Mouse (Mus musculus) midbrain, embryonic 15.5 days (tissue): ENCODE measurements around the gene Ankrd16. TPM values are rescaled to one million over a fixed set of nuclear protein-coding genes. Genes with fewer than 3 reads are reported as not detected.
A peak's percentile ranks its signal among the peaks of the same experiment; 100 is the strongest.

Source experiments
- ATAC-seq: fragments of 200-750 bp; cut with Nextera tagmentation; replicated peaks from 2 replicates; pipeline ENCODE4 v1.8.0; 2017; ENCODE audit warnings: moderate TSS enrichment
- H3K27ac ChIP-seq: fragments of 300-500 bp; sonication (generic); 2 replicates; pipeline ENCODE4 v1.5.1; 2015; ENCODE audit warnings: mild to moderate bottlenecking, inconsistent platforms
- H3K27me3 ChIP-seq: fragments of 300-500 bp; sonication (generic); replicated peaks from 2 replicates; pipeline ENCODE4 v1.6.1; 2015; ENCODE audit warnings: inconsistent platforms
- H3K36me3 ChIP-seq: fragments of 300-500 bp; sonication (generic); replicated peaks from 2 replicates; pipeline ENCODE4 v1.6.1; 2015; ENCODE audit warnings: inconsistent platforms
- H3K4me1 ChIP-seq: fragments of 300-500 bp; sonication (generic); 2 replicates; pipeline ENCODE4 v1.6.1; 2015; ENCODE audit warnings: inconsistent platforms
- H3K4me2 ChIP-seq: fragments of 300-500 bp; sonication (generic); 2 replicates; pipeline ENCODE4 v1.6.1; 2015; ENCODE audit warnings: inconsistent platforms, mild to moderate bottlenecking, moderate library complexity
- H3K4me3 ChIP-seq: fragments of 300-500 bp; sonication (generic); 2 replicates; pipeline ENCODE4 v1.5.1; 2015; ENCODE audit warnings: mild to moderate bottlenecking, inconsistent platforms
- H3K9ac ChIP-seq: fragments of 300-500 bp; sonication (generic); 2 replicates; pipeline ENCODE4 v1.6.1; 2015; ENCODE audit warnings: mild to moderate bottlenecking, inconsistent platforms
- H3K9me3 ChIP-seq: fragments of 300-500 bp; sonication (generic); 2 replicates; pipeline ENCODE4 v1.6.1; 2016; ENCODE audit warnings: inconsistent platforms
- WGBS: fragments of 180-500 bp; shearing (Covaris S2); methylation state at CpG from one replicate; pipeline ENCODE4 v1.1.7; 2015; ENCODE audit warnings: mixed read lengths; 5-methylcytosine and 5-hydroxymethylcytosine counted together
- polyA plus RNA-seq: library from polyadenylated mRNA; unstranded; fragments of >200 nt; fragmentation: Nextera tagmentation; extraction: Ambion mirVana; gene quantifications from 2 replicates; pipeline ENCODE4 v1.2.1, GENCODE M21; 2015

The Ankrd16 gene
- 49.3 and 55.4 TPM in 2 replicates for polyA plus RNA-seq

DNA sequence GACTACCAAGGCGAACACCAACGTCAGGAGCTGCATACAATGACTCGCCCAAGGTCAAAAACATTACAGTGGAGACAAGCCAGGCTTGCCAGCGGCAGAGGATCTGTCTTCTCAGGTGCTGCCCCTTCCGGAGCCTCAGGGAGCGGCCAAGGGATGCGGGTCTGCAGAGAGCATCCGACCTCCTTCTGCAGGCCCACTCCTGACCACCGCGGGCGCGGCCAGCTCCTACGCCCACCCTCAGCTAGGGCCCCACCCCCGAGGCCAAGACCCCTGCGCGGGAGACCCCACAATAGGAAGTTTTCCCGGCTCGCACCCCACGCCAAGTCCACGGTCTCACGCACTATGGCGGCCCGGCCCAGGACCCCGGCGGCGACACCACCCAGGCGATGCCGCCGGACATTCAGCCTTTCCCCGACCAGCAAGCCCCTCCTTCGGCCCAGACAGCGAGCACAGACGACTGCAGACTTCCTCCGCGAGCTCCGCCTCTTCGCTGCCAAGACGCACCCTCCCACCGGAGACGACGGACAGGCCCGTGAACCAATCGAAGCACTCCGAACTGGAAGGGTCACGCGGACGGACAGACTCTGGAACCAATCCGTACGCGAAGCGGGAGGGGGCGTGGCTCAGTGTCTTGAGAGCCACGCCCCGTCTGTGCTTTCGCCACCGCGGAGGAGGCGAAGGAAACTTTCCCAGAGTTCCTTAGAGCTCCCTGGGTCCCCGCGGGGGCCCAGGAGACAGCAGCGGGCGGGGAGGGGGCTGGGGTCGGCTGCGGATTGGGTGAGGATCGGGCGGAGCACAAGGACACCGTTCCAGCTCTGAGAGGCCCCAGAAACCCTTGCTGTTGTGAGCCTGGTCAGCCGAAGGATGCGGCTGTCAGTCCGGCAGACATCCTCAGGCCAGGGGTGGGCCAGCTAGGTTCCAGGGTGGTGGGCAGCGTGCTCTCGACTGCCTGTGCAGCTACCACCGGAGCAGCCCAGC lies at the start of gene Ankrd16, which contains the start of gene Fbh1:
Gene Ankrd16 (plus strand): TSS at position 786 of the 978 bp plus-strand sequence.
Gene Fbh1 (minus strand): TSS at position 492 of the 978 bp plus-strand sequence.
- Histone ChIP-seq H3K27ac (peak within 1 kb of the TSS; percentile 96), H3K9ac (peak within 1 kb of the TSS; percentile 81), H3K9me3 (no peaks in the 10 kb centered on the region), H3K4me1 (peaks cover 51% of the 10 kb centered on the region), H3K27me3 (no peaks in the 10 kb centered on the region), H3K4me3 (peak within 1 kb of the TSS; percentile 92), H3K36me3 (peaks cover 18% of the 10 kb centered on the region), H3K4me2 (peak within 1 kb of the TSS; percentile 87)
- WGBS = under 1% methylated on average over 72 of the region's 73 CpGs
- ATAC-seq = peak; percentile 97

DNA sequence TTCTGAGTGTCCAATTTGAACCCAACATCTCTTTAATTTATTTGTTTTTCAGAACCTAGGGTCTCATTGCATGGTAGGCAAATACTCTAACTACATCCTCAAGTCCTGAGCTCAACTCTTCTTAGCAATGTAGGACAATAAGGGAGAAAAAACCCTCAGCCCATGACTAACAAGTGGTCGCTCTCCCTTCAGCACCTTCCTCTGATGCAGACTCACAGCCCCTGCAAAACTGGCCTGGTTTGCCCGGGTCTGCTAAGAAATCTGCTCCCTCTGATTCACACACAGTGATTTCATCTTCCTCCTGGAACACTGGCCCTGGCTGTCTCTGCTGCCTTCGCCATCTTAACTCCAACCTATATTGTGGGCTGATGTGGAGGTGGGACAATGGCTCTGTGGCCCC lies 48.6 kb upstream of the Ankrd16 start:
- no peak overlapping the region for H3K4me3 ChIP-seq
- no peak for ATAC-seq
- H3K4me2 ChIP-seq = no peak overlapping the region
- 73% methylated on average over 3 of the region's 3 CpGs for WGBS
- H3K36me3 ChIP-seq = no peaks in the 10 kb centered on the region
- no peaks in the 10 kb centered on the region for H3K27me3 ChIP-seq
- H3K9me3 ChIP-seq = no peaks in the 10 kb centered on the region
- no peaks in the 10 kb centered on the region for H3K4me1 ChIP-seq
- no peak overlapping the region for H3K27ac ChIP-seq
- no peak overlapping the region for H3K9ac ChIP-seq

- H3K4me1 ChIP-seq = no peaks in the 10 kb centered on the region
- no peaks in the 10 kb centered on the region for H3K27me3 ChIP-seq
- H3K27ac ChIP-seq = no peak overlapping the region
- H3K4me3 ChIP-seq = no peak overlapping the region
- 70% methylated on average over 5 of the region's 5 CpGs for WGBS
- H3K9me3 ChIP-seq = no peaks in the 10 kb centered on the region
- no peak overlapping the region for H3K9ac ChIP-seq
- no peak for ATAC-seq
- H3K36me3 ChIP-seq = no peaks in the 10 kb centered on the region
- H3K4me2 ChIP-seq = no peak overlapping the region
These were observed 44.7 kb upstream of the Ankrd16 start for GRCm38 (mm10) chr2:11732978-11733377.

DNA sequence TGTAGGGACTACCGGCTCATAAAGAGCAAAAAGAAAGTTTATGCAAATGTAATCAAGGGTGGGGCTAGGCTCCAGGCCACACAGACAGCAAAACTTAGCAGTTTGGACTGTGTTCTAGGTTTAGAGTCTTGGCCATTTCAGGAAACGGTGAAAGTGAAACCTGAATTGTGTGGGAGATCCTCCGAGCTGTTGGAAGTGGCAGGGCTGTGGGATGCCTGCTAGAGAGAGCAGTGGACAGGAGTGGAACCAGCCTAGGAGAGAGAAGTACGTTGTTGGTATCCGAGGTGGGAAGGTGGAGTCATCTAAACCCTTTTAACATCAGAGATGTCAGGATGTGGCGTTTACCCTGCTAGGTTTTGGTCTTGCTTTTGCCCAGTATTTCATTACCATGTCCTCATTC lies 41.8 kb upstream of the Ankrd16 start:
- Histone ChIP-seq H3K4me2 (no peak overlapping the region), H3K4me1 (no peaks in the 10 kb centered on the region), H3K36me3 (0 out of 2 replicates have a peak, but pooled peaks cover 6% of the 10 kb centered on the region), H3K27ac (no peak overlapping the region), H3K9ac (no peak overlapping the region), H3K27me3 (no peaks in the 10 kb centered on the region), H3K9me3 (no peaks in the 10 kb centered on the region), H3K4me3 (no peak overlapping the region)
- ATAC-seq = no peak
- WGBS = 86% methylated on average over 6 of the region's 6 CpGs

DNA sequence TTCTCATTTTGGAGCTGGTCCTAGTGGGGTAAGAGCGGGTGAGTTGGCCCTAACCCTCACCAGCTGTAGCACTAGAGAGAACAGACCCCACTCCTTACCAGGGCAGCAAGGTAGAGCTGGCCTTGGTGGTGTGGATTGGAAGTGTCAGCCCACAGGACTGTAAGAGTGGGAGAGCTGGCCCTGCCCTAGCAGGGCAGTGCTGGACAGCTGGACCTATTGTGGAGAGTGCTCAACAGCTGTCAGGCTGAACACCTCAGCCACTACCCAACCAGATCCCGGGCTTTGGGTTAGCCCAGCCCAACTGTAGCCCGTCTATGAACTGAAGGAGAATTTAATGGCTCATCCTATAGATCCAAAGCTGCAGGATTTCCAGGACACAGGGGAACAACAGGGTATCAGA lies 38.9 kb upstream of the Ankrd16 start:
- WGBS = 85% methylated on average over 3 of the region's 3 CpGs
- Histone ChIP-seq H3K4me3 (no peak overlapping the region), H3K27ac (no peak overlapping the region), H3K9ac (no peak overlapping the region), H3K4me1 (no peaks in the 10 kb centered on the region), H3K36me3 (peaks cover 34% of the 10 kb centered on the region), H3K27me3 (no peaks in the 10 kb centered on the region), H3K9me3 (no peaks in the 10 kb centered on the region), H3K4me2 (no peak overlapping the region)
- ATAC-seq = peak; percentile 34; the same call in 1 of the 2 replicates

DNA sequence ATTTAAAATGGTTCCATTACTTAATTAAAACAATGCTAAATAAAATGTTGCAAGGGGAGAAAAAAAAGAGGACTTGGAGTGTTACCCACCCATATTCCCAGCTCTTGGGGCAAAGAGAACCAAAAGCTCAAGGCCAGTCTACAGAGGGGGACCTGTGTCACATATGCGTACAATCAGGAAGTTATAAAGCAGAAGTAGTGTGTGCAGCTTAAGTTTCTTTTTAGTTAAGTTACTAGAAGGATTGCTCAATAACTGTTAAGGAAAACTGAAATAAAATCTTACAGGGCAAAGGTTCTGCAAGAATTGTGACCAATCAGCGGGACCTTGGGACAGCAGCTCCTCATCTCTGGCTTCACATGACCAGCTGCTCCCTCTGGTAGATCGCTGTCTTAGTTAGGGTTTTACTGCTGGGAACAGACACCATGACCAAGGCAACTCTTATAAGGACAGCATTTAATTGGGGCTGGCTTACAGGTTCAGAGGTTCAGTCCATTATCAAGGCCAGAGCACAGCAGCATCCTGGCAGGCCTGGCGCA lies 38.1 kb upstream of the Ankrd16 start:
- peaks cover 39% of the 10 kb centered on the region for H3K36me3 ChIP-seq
- ATAC-seq = no peak

DNA sequence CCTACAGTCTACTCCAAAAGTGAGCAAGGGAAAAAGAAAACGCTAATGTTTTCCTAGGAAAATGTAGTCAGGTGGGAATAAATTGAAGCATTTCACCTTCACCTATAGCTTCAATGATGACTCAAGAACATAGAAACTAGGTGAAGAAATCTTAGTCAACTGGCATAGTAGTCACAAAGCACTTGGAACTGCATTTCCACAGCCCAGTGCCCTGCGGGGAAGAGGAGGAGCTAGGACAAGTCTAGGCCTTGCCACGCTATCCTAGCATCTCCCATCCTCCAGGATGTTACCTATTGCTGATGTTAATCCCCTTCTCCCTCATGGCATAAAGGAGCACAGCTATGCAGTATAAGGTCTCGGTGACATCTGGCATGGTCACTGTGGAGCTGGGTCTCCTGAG lies 15.1 kb upstream of the Ankrd16 start:
- ATAC-seq = no peak
- H3K4me3 ChIP-seq = no peak overlapping the region
- no peaks in the 10 kb centered on the region for H3K27me3 ChIP-seq
- H3K9ac ChIP-seq = no peak overlapping the region
- no peaks in the 10 kb centered on the region for H3K9me3 ChIP-seq
- peaks cover 78% of the 10 kb centered on the region for H3K36me3 ChIP-seq
- H3K4me1 ChIP-seq = no peaks in the 10 kb centered on the region
- no peak overlapping the region for H3K27ac ChIP-seq
- WGBS = 95% methylated on average over 4 of the region's 4 CpGs
- no peak overlapping the region for H3K4me2 ChIP-seq

More for the DNA sequence above, 38.1 kb upstream of the Ankrd16 start:
- 93% methylated on average over 4 of the region's 4 CpGs for WGBS
- H3K9ac ChIP-seq = no peak overlapping the region
- H3K4me1 ChIP-seq = no peaks in the 10 kb centered on the region
- H3K4me2 ChIP-seq = no peak overlapping the region
- H3K27ac ChIP-seq = no peak overlapping the region
- H3K9me3 ChIP-seq = no peaks in the 10 kb centered on the region
- H3K27me3 ChIP-seq = no peaks in the 10 kb centered on the region
- no peak overlapping the region for H3K4me3 ChIP-seq

DNA sequence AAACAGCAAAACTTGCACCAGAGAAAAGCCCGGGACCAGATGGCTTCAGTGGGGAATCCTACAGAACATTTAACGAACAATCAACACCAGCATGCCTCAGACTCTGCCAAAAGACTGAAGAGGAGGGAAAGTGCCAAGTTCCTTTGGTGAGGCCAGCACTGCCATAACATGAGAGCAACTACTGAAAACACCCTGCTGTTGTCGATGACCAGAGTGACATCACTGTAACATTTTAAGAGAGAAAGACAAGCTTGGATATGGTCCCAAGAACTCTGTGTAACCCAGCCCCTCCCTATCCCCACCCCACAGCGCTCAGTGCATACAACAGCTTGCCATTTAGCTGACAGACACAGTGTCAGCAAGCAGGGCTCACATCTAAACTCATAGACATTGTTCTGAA lies 12.0 kb upstream of the Ankrd16 start:
- peaks cover 58% of the 10 kb centered on the region for H3K36me3 ChIP-seq
- no peaks in the 10 kb centered on the region for H3K9me3 ChIP-seq
- no peaks in the 10 kb centered on the region for H3K27me3 ChIP-seq
- no peak overlapping the region for H3K27ac ChIP-seq
- no peak overlapping the region for H3K4me3 ChIP-seq
- no peak overlapping the region for H3K4me2 ChIP-seq
- WGBS = 85% methylated on average over 4 of the region's 4 CpGs
- H3K4me1 ChIP-seq = no peaks in the 10 kb centered on the region
- ATAC-seq = no peak
- no peak overlapping the region for H3K9ac ChIP-seq

GRCm38 (mm10) chr2:11766485-11767160 lies 11.1 kb upstream of the Ankrd16 start:
- no peaks in the 10 kb centered on the region for H3K4me1 ChIP-seq
- H3K9me3 ChIP-seq = no peaks in the 10 kb centered on the region
- no peak overlapping the region for H3K27ac ChIP-seq
- peaks cover 50% of the 10 kb centered on the region for H3K36me3 ChIP-seq
- H3K4me3 ChIP-seq = no peak overlapping the region
- H3K4me2 ChIP-seq = no peak overlapping the region
- WGBS = 77% methylated on average over 5 of the region's 5 CpGs
- H3K27me3 ChIP-seq = no peaks in the 10 kb centered on the region
- H3K9ac ChIP-seq = no peak overlapping the region
- no peak for ATAC-seq

- Histone ChIP-seq H3K36me3 (peaks cover 44% of the 10 kb centered on the region), H3K4me1 (no peaks in the 10 kb centered on the region), H3K27ac (no peak overlapping the region), H3K4me3 (no peak overlapping the region), H3K4me2 (no peak overlapping the region), H3K9me3 (no peaks in the 10 kb centered on the region), H3K9ac (no peak overlapping the region), H3K27me3 (no peaks in the 10 kb centered on the region)
- 85% methylated on average over 10 of the region's 10 CpGs for WGBS
- no peak for ATAC-seq
These were observed 10.5 kb upstream of the Ankrd16 start for GRCm38 (mm10) chr2:11767161-11767545.

DNA sequence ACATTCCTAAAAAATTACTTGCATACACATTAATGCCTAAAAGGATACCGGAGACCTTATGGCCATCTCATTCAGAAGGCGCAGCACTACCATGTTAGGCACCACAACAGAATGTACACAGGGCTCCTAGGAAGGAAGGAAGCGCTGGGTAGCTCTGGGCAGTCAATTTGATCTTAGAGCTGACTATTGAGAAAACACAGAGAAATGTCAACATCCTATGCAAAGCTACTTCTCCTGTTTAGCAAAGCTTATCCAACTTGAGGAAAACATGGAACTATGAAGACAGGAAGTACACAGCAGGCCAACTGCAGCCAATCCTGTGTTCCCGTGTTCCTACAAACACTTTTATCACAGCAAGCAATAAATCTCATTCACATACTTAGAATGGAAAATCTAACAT lies 6.0 kb upstream of the Ankrd16 start:
- Histone ChIP-seq H3K27ac (no peak overlapping the region), H3K4me3 (no peak overlapping the region), H3K9ac (no peak overlapping the region), H3K36me3 (peaks cover 16% of the 10 kb centered on the region), H3K9me3 (no peaks in the 10 kb centered on the region), H3K4me2 (no peak overlapping the region), H3K4me1 (peaks cover 28% of the 10 kb centered on the region), H3K27me3 (no peaks in the 10 kb centered on the region)
- 92% methylated on average over 4 of the region's 4 CpGs for WGBS
- no peak for ATAC-seq

DNA sequence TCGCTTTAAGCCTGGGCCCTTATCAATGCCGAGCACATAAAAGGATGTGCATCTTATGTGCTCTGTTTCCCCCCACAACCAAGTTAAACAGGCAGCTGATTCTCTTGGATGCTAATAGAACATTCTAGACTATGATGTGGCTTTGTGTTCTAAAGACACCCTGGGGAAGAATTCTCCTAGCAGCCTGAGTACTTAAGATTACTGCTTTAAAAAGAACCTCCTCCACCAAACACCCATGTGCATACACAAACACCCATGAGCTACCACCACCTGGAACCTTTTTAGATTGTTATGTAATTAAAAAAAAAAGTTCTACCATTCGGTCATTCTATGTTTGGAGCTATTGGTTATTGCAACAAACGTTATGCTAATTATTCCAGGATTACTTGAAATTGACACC lies 5.3 kb upstream of the Ankrd16 start:
- Histone ChIP-seq H3K4me2 (no peak overlapping the region), H3K27me3 (no peaks in the 10 kb centered on the region), H3K9me3 (no peaks in the 10 kb centered on the region), H3K9ac (no peak overlapping the region), H3K36me3 (peaks cover 9% of the 10 kb centered on the region), H3K27ac (no peak overlapping the region), H3K4me1 (peaks cover 30% of the 10 kb centered on the region), H3K4me3 (no peak overlapping the region)
- ATAC-seq = no peak
- WGBS = 84% methylated on average over 4 of the region's 4 CpGs
